Mouse (Mus musculus) adrenal gland, adult 8-10 months (tissue): ENCODE data around the gene Eif2b2. TPM values are rescaled to one million over a fixed set of nuclear protein-coding genes. Genes with fewer than 3 reads are reported as not detected.
A peak's percentile ranks its signal among the peaks of the same experiment; 100 is the strongest.

ENCODE experiments used
- DNase-seq: peaks from one replicate; pipeline ENCODE4 v3.0.0; 2022
- microRNA-seq, 2 experiments: library from miRNA; unstranded; fragments of <30 nt; microRNA quantifications; one replicate each; pipeline ENCODE4 v1.2.0; 2022
- total RNA-seq, 4 experiments: library from RNA; stranded (reverse); gene quantifications; 2 replicates each; pipeline ENCODE4 v1.2.4; 2022

The Eif2b2 gene
- total RNA-seq, 4 experiments from 2014 or later, result 91.5 to 111 (median 106) TPM

DNA sequence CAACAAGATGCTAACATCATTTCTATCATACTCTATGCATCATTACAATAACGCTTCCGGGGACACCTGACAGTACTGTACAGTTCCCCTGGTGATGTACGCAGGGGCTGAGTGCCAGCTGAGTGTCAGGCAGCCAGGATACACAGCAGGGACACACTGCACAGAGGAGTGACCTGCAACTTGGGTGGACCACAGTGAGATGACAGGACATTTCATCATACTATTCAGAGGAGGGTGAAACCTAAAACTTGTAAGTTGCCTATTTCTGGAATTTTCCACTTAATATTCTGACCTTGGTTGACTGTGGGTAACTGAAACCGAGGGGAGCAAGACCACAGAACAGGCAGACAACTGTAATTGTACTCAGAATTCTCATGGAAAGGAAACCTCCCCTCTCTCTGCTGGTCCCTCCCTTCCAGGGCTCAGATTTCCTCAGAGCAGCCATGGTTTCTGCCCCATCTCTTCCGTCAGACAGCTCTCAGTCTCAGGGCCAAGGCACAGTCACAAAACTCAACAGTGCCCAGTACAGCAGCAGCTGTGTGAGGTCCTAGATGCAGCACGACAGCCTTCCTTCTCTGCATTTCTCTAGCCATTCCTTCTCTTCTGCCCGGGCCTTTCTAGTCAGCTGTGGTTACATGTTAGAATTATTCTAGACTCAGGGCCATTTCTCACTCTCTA lies 36.9 kb downstream of the Eif2b2 start:
- no peak for DNase-seq

- DNase-seq, result no peak
These were observed 37.8 kb downstream of the Eif2b2 start for GRCm38 (mm10) chr12:85257008-85257639.

- DNase-seq, result no peak
These were observed 43.2 kb downstream of the Eif2b2 start for GRCm38 (mm10) chr12:85262489-85262888.

- no peak for DNase-seq
These were observed 43.9 kb downstream of the Eif2b2 start for GRCm38 (mm10) chr12:85263190-85263589.

- DNase-seq, result no peak
These were observed 45.2 kb downstream of the Eif2b2 start for GRCm38 (mm10) chr12:85264531-85264930.

DNA sequence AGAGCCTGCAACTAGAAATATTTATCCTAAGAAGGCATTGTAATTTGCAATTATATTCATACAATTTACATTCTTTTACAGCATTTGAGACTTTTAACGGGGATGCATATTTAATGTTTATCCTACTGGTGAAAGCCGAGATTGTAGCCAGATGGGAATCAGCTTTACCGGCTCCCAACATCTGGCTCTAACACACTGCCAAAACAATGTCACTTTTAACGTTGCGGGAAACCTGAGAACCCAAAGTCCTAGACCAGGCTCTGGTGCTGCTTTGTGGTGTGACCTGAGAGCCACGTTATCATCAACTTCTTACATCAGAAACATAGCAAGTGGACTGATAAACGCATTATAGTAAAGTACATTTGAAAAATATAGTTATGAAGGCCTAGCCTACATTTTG lies 45.7 kb downstream of the Eif2b2 start:
- DNase-seq, result no peak

GRCm38 (mm10) chr12:85266248-85266647 lies 47.0 kb downstream of the Eif2b2 start:
- no peak for DNase-seq

- DNase-seq, result no peak
These were observed 50.5 kb downstream of the Eif2b2 start for GRCm38 (mm10) chr12:85269821-85270220.

GRCm38 (mm10) chr12:85270319-85270718 lies 51.0 kb downstream of the Eif2b2 start, which contains the start of gene Mlh3:
TSS of gene Mlh3 (minus strand) at chr12:85270599.
- peak; percentile 76 for DNase-seq

DNA sequence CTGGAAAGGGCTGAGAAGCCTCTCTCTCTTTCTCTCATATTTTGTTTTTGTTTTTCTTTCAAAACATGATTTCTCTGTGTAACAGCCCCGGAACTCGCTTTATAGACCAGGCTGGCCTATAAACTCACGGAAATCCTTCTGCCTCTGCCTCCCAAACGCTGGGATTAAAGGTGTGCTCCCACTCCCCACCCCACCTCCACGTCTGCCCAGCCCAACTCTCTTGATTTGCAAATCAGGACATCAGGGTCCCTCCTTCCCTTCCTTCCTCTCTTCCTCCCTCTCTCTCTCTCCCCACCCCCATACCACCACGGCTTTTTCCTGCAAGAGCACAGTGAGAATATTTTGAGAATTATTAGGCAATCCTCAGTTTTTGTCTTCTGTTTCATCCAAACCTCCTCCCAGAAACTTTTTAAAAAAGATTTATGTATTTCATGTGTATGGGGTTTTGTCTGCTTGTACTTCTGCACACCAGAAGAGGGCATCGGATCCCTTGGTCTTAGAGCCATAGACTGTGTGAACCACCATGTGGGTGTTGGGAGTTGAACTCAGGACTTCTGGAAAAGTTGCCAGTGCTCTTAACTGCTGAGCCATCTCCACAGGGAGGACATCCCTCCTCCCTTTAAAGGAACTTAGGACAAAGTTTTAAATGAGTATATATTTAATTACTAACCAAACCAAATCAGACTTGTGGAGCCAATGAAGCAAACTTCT lies 52.0 kb downstream of the Eif2b2 start:
- DNase-seq, result no peak

DNA sequence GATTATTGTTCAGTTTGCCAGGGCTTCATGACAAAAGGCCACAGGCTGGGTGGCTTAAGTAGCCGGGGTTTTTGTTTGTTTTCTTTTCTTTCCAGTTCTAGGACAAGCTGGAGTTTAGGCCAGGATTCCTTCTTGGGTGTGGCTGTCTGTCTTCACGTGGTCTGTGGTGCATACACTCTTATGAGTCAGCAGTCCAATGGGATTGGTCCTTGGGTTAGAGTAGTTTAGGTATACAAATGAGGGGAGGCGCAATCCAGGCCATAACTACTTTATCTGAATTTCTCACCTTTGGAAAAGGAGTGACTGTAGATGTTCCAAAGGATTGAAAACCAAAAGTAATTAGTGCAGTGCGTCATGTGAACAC lies 52.5 kb downstream of the Eif2b2 start:
- no peak for DNase-seq

- DNase-seq, result no peak
These were observed 54.2 kb downstream of the Eif2b2 start for GRCm38 (mm10) chr12:85273508-85273907.

Small RNAs within 50 kb of the gene (microRNA-seq; reads per million reads assigned to microRNA genes)
- gene Mir6938, result 0 to 0.67 reads per million in 2 experiments

Other genes starting within 250 kb of the Eif2b2 start
- 100 to 1,000 TPM in 1 of 4 experiments, 10 to 100 TPM in 3; 74.7 to 101 (median 92.7) TPM for gene Fcf1, start 248.6 kb upstream of the Eif2b2 start, total RNA-seq
- 10 to 100 TPM; 37.9 to 47.3 (median 42.6) TPM for gene Arel1, start 248.6 kb upstream of the Eif2b2 start, total RNA-seq
- gene Ylpm1, start 223.2 kb upstream of the Eif2b2 start, total RNA-seq, result 10 to 100 TPM; 49.2 to 81.8 (median 54.0) TPM
- 1 to 10 TPM; 3.0 to 7.9 (median 6.0) TPM for gene Prox2, start 108.7 kb upstream of the Eif2b2 start, total RNA-seq
- 100 to 1,000 TPM; 226 to 318 (median 254) TPM for gene Dlst, start 108.6 kb upstream of the Eif2b2 start, total RNA-seq
- gene Rps6kl1, start 68.2 kb upstream of the Eif2b2 start, total RNA-seq, result 1 to 10 TPM; 1.0 to 2.3 (median 1.8) TPM
- gene Pgf, start 41.7 kb upstream of the Eif2b2 start, total RNA-seq, result 1 to 10 TPM; 2.4 to 5.9 (median 4.5) TPM
- gene Mlh3, start 51.1 kb downstream of the Eif2b2 start, total RNA-seq, result 10 to 100 TPM; 12.1 to 23.4 (median 18.7) TPM
- gene Acyp1, start 69.0 kb downstream of the Eif2b2 start, total RNA-seq, result 10 to 100 TPM; 29.3 to 36.6 (median 32.8) TPM
- gene Zc2hc1c, start 69.1 kb downstream of the Eif2b2 start, total RNA-seq, result 1 to 10 TPM; 2.5 to 4.3 (median 3.4) TPM
- 100 to 1,000 TPM in 3 of 4 experiments, 10 to 100 TPM in 1; 96.5 to 138 (median 126) TPM for gene Nek9, start 119.9 kb downstream of the Eif2b2 start, total RNA-seq
- 100 to 1,000 TPM; 326 to 334 (median 331) TPM for gene Tmed10, start 155.4 kb downstream of the Eif2b2 start, total RNA-seq